Mouse (Mus musculus): Measurements from ENCODE around the gene A230072I06Rik.

DNA sequence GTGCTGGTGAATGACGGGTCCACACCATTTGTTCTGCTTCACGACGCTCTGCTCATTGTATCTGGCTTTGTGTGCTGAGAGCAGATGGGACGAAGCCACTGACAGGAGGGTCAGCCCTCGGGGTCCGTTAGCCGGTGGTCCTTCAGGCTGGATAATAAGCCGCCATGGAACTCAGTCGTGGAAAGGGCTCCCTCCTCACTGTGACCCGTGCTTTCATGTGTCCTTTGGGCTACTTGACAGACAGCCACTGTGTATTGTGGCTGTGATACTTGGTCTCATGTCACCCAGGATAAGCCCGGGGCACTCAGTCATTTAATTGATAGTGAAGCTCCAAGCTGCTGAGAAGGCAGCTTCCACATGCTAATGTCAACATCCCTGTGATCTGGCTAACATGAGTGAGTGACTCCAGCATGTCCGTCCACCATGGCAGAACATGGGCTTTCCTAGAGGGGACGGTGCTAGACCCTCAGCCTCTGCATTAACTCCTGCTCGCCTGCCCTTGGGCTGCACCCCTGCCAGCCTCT lies 10.3 kb upstream of the A230072I06Rik start:
- TF ChIP-seq CTCF (IDR thresholded peaks at IDR 0.05; ENCODE audit: low read depth, low read length) (no peak), POLR2AphosphoS5 (IDR thresholded peaks at IDR 0.05; ENCODE audit: insufficient replicate concordance, low read depth, low read length) (no peak)

All from G1E (cell line).